Mouse (Mus musculus) ES-Bruce4 (cell line): ENCODE measurements around the gene Slc6a18. TPM values are rescaled to one million over a fixed set of nuclear protein-coding genes. Genes with fewer than 3 reads are reported as not detected.
A peak's percentile ranks its signal among the peaks of the same experiment; 100 is the strongest.

Experiments used
- H3K27ac ChIP-seq: 2 replicates; pipeline ENCODE4 v1.5.1; 2012; ENCODE audit warnings: low read length, inconsistent platforms; ENCODE audit not compliant: insufficient read depth
- H3K27me3 ChIP-seq: 2 replicates; pipeline ENCODE4 v1.6.1; 2012; ENCODE audit warnings: mild to moderate bottlenecking, low read length, inconsistent platforms; ENCODE audit not compliant: control insufficient read depth, poor library complexity, insufficient read depth, severe bottlenecking
- H3K36me3 ChIP-seq: 2 replicates; pipeline ENCODE4 v1.6.1; 2012; ENCODE audit warnings: inconsistent platforms, mild to moderate bottlenecking, low read length, moderate library complexity; ENCODE audit not compliant: control insufficient read depth, poor library complexity, insufficient read depth, severe bottlenecking
- H3K4me1 ChIP-seq: one replicate; pipeline ENCODE4 v1.8.1; 2011; ENCODE audit warnings: low read length; ENCODE audit not compliant: control insufficient read depth, insufficient read depth
- H3K4me3 ChIP-seq: 2 replicates; pipeline ENCODE4 v1.5.1; 2011; ENCODE audit warnings: low read depth, mild to moderate bottlenecking, low read length
- H3K9ac ChIP-seq: 2 replicates; pipeline ENCODE4 v1.6.1; 2012; ENCODE audit warnings: low read depth, mild to moderate bottlenecking, inconsistent platforms; ENCODE audit not compliant: poor library complexity, severe bottlenecking
- H3K9me3 ChIP-seq: replicated peaks from 2 replicates; pipeline ENCODE4 v1.6.1; 2012; ENCODE audit warnings: mild to moderate bottlenecking, low read length, inconsistent platforms; ENCODE audit not compliant: control insufficient read depth, poor library complexity, insufficient read depth, severe bottlenecking
- CTCF ChIP-seq: IDR thresholded peaks from one replicate; pipeline ENCODE4 v1.8.1; 2011; ENCODE audit warnings: low read depth, low read length
- EP300 ChIP-seq: IDR thresholded peaks from 2 replicates; pipeline ENCODE4 v1.6.1; 2011; ENCODE audit warnings: low read depth, low read length; ENCODE audit not compliant: insufficient read depth
- POLR2A ChIP-seq: IDR thresholded peaks from one replicate; pipeline ENCODE4 v1.8.1; 2011; ENCODE audit warnings: low read length; ENCODE audit not compliant: insufficient read depth
- polyA plus RNA-seq: library from polyadenylated mRNA; stranded (reverse); fragments of >200 nt; gene quantifications from 2 replicates; pipeline ENCODE4 v1.2.4, GENCODE M21; 2011; ENCODE audit warnings: low read depth; ENCODE audit not compliant: missing spikeins, insufficient read depth, insufficient read length

Slc6a18 gene
- polyA plus RNA-seq, 1 experiment: not detected

DNA sequence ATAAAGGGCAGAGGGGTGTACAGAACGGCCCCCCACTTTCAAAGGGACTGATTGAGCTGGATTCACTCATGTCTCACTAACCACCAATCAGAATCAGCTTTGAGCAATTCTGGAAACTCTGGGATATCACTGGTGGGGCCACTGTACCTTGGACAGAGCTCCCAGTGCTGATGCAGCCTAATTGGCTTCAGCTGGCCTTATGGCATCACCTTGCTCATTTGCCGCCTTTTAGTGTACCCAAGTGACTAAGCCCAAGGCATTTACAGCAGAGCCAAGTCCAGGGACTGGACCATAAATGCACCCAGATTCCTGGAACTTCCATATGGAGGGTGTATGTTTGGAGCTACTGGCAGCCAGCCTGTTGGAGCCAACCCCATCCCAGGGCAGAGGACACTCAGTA, 18.9 kb downstream of the Slc6a18 start:
- Histone ChIP-seq H3K4me1 (no peaks in the 10 kb centered on the region), H3K27me3 (no peaks in the 10 kb centered on the region), H3K9ac (no peak overlapping the region), H3K9me3 (no peaks in the 10 kb centered on the region), H3K4me3 (no peak overlapping the region), H3K36me3 (no peaks in the 10 kb centered on the region), H3K27ac (no peak overlapping the region)
- no peak for TF ChIP-seq POLR2A
- no peak for TF ChIP-seq CTCF
- no peak for TF ChIP-seq EP300

DNA sequence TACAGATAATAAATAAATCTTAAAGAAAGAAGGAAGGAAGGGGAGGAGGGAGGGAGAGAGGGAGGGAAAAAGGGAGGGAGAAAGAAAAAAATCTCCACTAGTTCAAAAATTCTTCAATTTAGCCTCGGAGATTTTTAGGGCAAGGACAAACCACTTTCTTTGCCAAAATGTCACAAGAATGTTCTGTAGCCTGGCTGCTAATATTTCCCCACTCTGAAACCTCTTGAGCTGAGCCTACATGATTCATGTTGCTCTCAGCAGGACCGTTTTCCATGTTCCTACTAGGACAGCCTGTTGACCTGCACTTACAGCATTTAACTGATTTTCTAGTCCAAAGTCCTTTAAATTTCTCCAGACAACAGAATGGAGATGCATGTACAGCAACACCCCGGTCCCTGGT, 22.8 kb downstream of the Slc6a18 start:
- Histone ChIP-seq H3K27ac (no peak overlapping the region), H3K27me3 (no peaks in the 10 kb centered on the region), H3K4me1 (no peaks in the 10 kb centered on the region), H3K9ac (no peak overlapping the region), H3K4me3 (no peak overlapping the region), H3K9me3 (no peaks in the 10 kb centered on the region), H3K36me3 (no peaks in the 10 kb centered on the region)
- TF ChIP-seq CTCF (no peak), POLR2A (no peak), EP300 (no peak)

DNA sequence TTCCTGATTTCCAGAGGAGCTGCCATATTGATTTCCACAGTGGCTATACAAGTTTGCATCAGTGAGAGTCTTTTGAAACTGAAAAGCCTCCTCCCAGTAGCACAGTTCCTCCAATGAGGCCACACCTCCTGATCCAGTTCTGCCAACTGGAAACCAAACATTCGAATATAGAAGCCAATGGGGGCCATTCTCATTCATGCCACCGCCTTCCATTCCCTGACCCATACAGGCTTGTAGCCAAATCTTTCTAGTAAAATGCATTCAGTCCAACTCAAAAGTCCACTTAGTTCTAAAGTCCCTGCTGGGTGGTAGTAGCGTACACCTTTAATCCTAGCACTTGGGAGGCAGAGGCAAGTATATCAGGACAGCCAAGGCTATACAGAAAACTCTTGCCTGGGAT, 24.6 kb downstream of the Slc6a18 start:
- Histone ChIP-seq H3K9me3 (no peaks in the 10 kb centered on the region), H3K4me3 (no peak overlapping the region), H3K36me3 (no peaks in the 10 kb centered on the region), H3K27ac (no peak overlapping the region), H3K9ac (no peak overlapping the region), H3K27me3 (no peaks in the 10 kb centered on the region), H3K4me1 (no peaks in the 10 kb centered on the region)
- no peak for TF ChIP-seq CTCF
- no peak for TF ChIP-seq POLR2A
- TF ChIP-seq EP300: no peak

DNA sequence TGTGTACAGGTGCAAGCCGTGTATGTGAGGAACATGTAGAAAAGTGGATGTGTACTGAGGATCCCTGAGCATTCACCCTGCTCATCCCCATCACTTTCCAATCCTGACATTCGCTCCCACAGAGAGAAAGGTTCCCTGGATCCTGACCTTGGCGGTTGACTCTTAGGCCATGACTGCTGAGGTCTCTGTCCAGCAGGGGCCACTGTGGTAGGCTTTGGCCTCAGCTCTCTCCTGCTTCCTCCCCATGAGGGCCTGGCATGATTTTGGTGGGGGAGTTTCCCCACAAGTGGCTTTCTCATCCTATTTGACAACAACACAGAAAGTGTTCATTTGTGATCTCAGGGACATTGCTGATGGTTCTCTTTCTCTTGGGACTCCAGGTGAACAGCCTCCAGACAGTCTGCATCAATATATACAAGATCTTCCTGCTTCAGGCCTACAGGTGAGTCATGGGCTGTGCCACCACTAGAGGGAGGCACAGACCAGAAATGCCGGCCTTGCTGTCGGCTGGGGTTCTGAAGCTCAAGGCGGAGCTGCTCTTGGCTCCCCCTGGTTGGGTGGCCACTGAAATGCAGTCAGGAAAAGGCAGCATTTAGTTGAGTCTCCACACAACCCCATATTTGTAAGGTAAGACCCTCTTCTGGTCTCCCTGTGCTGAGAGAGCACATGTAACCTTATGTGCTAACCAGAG, 31.3 kb downstream of the Slc6a18 start:
- Histone ChIP-seq H3K4me3 (no peak overlapping the region), H3K9ac (no peak overlapping the region), H3K9me3 (no peaks in the 10 kb centered on the region), H3K4me1 (no peaks in the 10 kb centered on the region), H3K36me3 (no peaks in the 10 kb centered on the region), H3K27me3 (no peaks in the 10 kb centered on the region), H3K27ac (no peak overlapping the region)
- TF ChIP-seq CTCF (peak; percentile 73), EP300 (no peak)

DNA sequence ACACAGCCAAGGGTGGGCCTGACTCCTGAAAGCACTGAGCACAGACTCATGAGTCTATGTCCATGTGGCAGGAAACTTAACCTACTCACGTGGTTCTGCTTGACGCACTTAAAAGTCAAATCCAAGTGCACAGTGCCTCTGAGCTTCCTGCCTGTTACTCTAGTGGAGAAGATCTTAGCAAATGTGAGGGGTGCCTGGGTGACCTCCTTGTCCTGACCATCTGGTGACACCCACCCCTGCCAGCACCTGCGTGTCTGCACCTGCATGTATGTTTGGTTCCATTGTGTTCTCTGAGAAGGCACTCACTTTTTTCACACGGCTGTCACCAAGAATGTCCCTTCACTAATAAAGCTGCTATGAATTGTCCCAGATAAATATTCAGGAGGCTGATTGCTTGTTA, 36.5 kb downstream of the Slc6a18 start:
- TF ChIP-seq POLR2A: no peak
- TF ChIP-seq EP300: no peak
- TF ChIP-seq CTCF: no peak
- no peaks in the 10 kb centered on the region for H3K9me3 ChIP-seq
- H3K27ac ChIP-seq: no peak overlapping the region
- H3K9ac ChIP-seq: no peak overlapping the region
- H3K4me3 ChIP-seq: no peak overlapping the region
- no peaks in the 10 kb centered on the region for H3K4me1 ChIP-seq
- no peaks in the 10 kb centered on the region for H3K27me3 ChIP-seq
- no peaks in the 10 kb centered on the region for H3K36me3 ChIP-seq

DNA sequence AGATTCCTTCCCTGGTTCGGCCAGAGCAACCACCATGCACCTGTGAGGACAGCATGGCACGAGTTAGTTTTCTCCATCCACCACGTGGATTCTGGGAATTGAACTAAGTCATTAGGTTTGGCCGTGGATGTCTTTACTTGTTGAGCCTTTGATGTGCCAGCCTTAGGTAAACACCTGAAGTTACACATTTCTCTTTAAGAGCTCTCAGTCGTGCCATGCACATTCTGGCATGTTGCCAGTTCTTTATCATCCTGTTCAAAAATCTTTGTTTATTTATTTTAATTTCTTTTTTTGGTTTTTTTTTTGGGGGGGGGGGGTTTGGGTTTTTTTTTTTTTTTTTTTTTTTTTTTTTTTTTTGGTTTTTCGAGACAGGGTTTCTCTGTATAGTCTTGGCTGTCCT, 40.0 kb downstream of the Slc6a18 start:
- Histone ChIP-seq H3K9me3 (no peaks in the 10 kb centered on the region), H3K36me3 (no peaks in the 10 kb centered on the region), H3K27me3 (no peaks in the 10 kb centered on the region), H3K27ac (no peak overlapping the region), H3K4me1 (no peaks in the 10 kb centered on the region), H3K9ac (no peak overlapping the region), H3K4me3 (no peak overlapping the region)
- TF ChIP-seq POLR2A: no peak
- TF ChIP-seq CTCF: no peak
- TF ChIP-seq EP300: no peak
